Mouse (Mus musculus) heart, postnatal 0 days (tissue): ENCODE measurements at regions not wholly inside any gene's neighbourhood (a gene's known extent, or its start where the extent isn't known, plus 50 kb on each side); places are given as distances from the start of the nearest gene placed in this dataset.

ENCODE experiments used
- CTCF ChIP-seq: IDR thresholded peaks from 2 replicates; pipeline ENCODE4 v1.5.1; 2016; ENCODE audit warnings: antibody characterized with exemption, control low read depth, low read depth
- EP300 ChIP-seq: IDR thresholded peaks from 2 replicates; pipeline ENCODE4 v1.6.1; 2016; ENCODE audit warnings: antibody characterized with exemption, low read depth

GRCm38 (mm10) chr13:82366768-82367167 lies 583.9 kb downstream of the Cetn3 start:
- TF ChIP-seq CTCF (no peak), EP300 (no peak)
